Mouse (Mus musculus) hindbrain, embryonic 11.5 days (tissue): ENCODE data around the gene En2. TPM values are rescaled to one million over a fixed set of nuclear protein-coding genes. Genes with fewer than 3 reads are reported as not detected.

ENCODE experiments used
- ATAC-seq: fragments of 200-750 bp; cut with Nextera tagmentation; 2 replicates; pipeline ENCODE4 v1.8.0; 2017; ENCODE audit warnings: mild to moderate bottlenecking, moderate TSS enrichment, moderate library complexity; ENCODE audit not compliant: low FRiP score
- DNase-seq: peaks from one replicate; pipeline ENCODE4 v3.0.0-alpha.2; 2015; ENCODE audit warnings: low spot score
- H3K27ac ChIP-seq: fragments of 300-500 bp; sonication (generic); 2 replicates; pipeline ENCODE4 v1.5.1; 2014; ENCODE audit warnings: mild to moderate bottlenecking, low read depth, low read length
- H3K27me3 ChIP-seq: fragments of 300-500 bp; sonication (generic); 2 replicates; pipeline ENCODE4 v1.6.1; 2014; ENCODE audit warnings: mild to moderate bottlenecking, low read length, moderate library complexity, mixed read lengths; ENCODE audit not compliant: control insufficient read depth, insufficient read depth
- H3K36me3 ChIP-seq: fragments of 300-500 bp; sonication (generic); 2 replicates; pipeline ENCODE4 v1.6.1; 2014; ENCODE audit warnings: mild to moderate bottlenecking, low read length, moderate library complexity, mixed read lengths; ENCODE audit not compliant: control insufficient read depth, insufficient read depth
- H3K4me1 ChIP-seq: fragments of 300-500 bp; sonication (generic); replicated peaks from 2 replicates; pipeline ENCODE4 v1.6.1; 2014; ENCODE audit warnings: low read length, mixed read lengths; ENCODE audit not compliant: control insufficient read depth, insufficient read depth
- H3K4me2 ChIP-seq: fragments of 300-500 bp; sonication (generic); replicated peaks from 2 replicates; pipeline ENCODE4 v1.6.1; 2014; ENCODE audit warnings: mild to moderate bottlenecking, low read depth, low read length
- H3K4me3 ChIP-seq: fragments of 300-500 bp; sonication (generic); 2 replicates; pipeline ENCODE4 v1.5.1; 2014; ENCODE audit warnings: low read depth, low read length
- H3K9ac ChIP-seq: fragments of 300-500 bp; sonication (generic); 2 replicates; pipeline ENCODE4 v1.6.1; 2014; ENCODE audit warnings: low read depth, low read length
- H3K9me3 ChIP-seq: fragments of 300-500 bp; sonication (generic); 2 replicates; pipeline ENCODE4 v1.6.1; 2016; ENCODE audit warnings: low read length; ENCODE audit not compliant: control insufficient read depth
- WGBS: fragments of 180-500 bp; shearing (Covaris S2); extraction: QIAGEN DNeasy Blood & Tissue Kit; methylation state at CpG from one replicate; pipeline ENCODE4 v1.1.7; 2014; 5-methylcytosine and 5-hydroxymethylcytosine counted together
- polyA plus RNA-seq: library from polyadenylated mRNA; unstranded; fragments of >200 nt; fragmentation: Nextera tagmentation; extraction: Ambion mirVana; gene quantifications from 2 replicates; pipeline ENCODE4 v1.2.1, GENCODE M21; 2014

En2 gene
- polyA plus RNA-seq, 1 experiment from 2014 or later = 1.1 TPM

GRCm38 (mm10) chr5:28178322-28178721 is 12.8 kb downstream of the En2 start:
- H3K36me3 ChIP-seq = no peaks in the 10 kb centered on the region
- no peak overlapping the region for H3K9ac ChIP-seq
- H3K9me3 ChIP-seq = no peaks in the 10 kb centered on the region
- no peak for ATAC-seq
- H3K27ac ChIP-seq = no peak overlapping the region
- no peak overlapping the region for H3K4me3 ChIP-seq
- H3K4me2 ChIP-seq = no peak overlapping the region
- peaks cover 68% of the 10 kb centered on the region for H3K27me3 ChIP-seq
- H3K4me1 ChIP-seq = no peaks in the 10 kb centered on the region
- 18% methylated on average over 5 of the region's 5 CpGs for WGBS
- no peak for DNase-seq

DNA sequence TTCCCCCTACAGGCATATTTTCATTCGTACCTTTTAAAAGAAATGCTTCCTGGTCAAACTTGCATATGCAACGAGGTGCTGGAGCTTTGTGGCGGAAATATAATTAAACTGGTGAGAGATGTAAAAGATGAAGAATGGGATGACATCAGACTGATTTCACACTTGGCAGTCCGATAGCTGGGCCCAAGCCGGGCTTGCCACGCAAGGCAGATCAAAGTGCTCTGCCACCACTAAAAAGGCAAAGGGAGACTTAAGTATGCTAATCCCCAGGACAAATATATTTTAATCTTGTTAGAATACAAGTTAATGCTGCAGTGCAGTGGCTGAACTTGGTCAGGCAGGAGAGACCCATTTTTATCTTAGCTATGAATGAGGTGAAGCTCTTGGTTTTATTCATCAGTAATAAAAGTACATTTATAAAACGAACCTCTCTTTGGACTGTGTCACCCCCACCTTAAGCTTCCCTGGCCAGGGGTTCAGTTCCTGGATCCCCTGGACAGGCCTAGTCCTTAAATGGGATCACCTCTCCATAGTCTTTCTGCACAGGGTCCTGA is 13.8 kb downstream of the En2 start:
- Histone ChIP-seq H3K4me3 (no peak overlapping the region), H3K27me3 (peaks cover 58% of the 10 kb centered on the region), H3K27ac (no peak overlapping the region), H3K36me3 (no peaks in the 10 kb centered on the region), H3K4me2 (no peak overlapping the region), H3K9me3 (no peaks in the 10 kb centered on the region), H3K4me1 (no peaks in the 10 kb centered on the region), H3K9ac (no peak overlapping the region)
- WGBS = 17% methylated on average over 7 of the region's 7 CpGs
- DNase-seq (no peak), ATAC-seq (no peak)

DNA sequence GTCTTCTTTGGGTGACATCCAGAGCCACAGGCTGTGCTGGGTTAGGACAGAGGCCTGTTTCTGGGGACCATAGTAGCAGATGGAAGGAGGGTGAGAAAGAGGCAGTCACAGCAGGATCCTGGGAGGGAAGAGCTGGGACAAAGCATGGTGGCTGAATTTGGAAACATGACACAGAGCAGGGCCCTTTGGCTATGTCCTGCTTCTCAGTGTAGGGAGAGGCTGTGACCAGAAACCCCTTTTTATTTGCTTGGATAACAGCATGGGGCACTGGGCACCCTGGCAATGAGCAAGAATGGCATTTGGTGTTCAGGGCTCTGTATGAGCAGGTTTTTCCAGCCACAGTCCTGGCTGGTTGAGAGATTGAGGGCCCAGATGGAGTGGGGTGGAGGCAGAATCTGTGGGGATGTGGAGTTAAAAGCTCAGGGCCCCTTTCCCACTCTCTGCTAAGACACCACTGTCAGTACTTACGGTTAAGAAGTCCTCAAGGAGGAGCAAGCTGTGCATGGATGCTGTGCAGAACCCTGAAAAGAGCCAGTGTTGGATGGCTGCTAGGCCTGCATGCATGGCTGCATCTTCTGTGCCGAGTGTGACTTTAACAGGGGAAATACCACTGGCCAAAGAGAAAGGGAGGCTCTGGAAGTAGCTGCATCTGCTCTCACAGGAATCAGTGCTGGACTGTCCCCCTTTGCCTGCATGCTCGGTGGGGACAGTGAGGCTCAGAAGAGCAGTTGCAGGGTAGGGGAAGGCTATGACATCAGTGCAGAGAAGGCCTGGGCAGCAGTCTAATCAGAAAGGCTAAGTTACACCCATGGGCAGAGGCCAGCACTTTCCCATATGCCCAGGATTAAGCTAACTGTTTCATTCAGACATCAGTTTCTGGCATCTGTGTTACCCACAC is 26.0 kb downstream of the En2 start:
- DNase-seq (no peak), ATAC-seq (peak; percentile 43; the same call in 1 of the 2 replicates)
- Histone ChIP-seq H3K9me3 (no peaks in the 10 kb centered on the region), H3K27ac (no peak overlapping the region; the same call in 1 of the 2 replicates), H3K4me1 (no peaks in the 10 kb centered on the region), H3K27me3 (no peaks in the 10 kb centered on the region), H3K4me3 (no peak overlapping the region), H3K4me2 (no peak overlapping the region), H3K9ac (no peak overlapping the region), H3K36me3 (no peaks in the 10 kb centered on the region)
- WGBS = 25% methylated on average over 3 of the region's 3 CpGs

- Histone ChIP-seq H3K27me3 (no peaks in the 10 kb centered on the region), H3K27ac (no peak overlapping the region; the same call in 1 of the 2 replicates), H3K9me3 (no peaks in the 10 kb centered on the region), H3K4me2 (no peak overlapping the region), H3K36me3 (no peaks in the 10 kb centered on the region), H3K4me3 (no peak overlapping the region), H3K4me1 (no peaks in the 10 kb centered on the region), H3K9ac (no peak overlapping the region)
- DNase-seq = peak; percentile 28
- peak; percentile 65 for ATAC-seq
- 31% methylated on average over 4 of the region's 4 CpGs for WGBS
Observed at GRCm38 (mm10) chr5:28192099-28192454, 26.6 kb downstream of the En2 start.

DNA sequence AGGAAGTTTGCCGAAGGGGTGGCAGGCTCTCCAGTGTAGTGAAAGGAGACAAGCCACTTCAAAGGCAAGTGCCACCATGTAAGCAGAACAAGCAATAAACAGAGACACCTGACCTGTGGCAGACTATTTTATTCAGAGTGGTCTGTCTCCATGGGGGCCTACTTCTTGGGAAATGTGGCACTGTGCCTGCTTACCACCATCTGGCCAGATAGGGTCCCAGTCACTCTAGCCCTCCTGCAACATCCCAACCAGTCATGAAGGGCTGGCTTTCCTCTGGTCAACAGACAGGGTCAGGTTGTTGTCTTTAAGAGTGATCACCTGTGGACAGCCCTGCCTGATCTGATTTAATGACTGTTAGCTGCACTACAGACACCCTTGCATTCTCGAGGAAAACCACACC is 30.0 kb downstream of the En2 start:
- no peak for DNase-seq
- 79% methylated on average over 2 of the region's 2 CpGs for WGBS
- Histone ChIP-seq H3K9ac (no peak overlapping the region), H3K4me3 (no peak overlapping the region), H3K36me3 (no peaks in the 10 kb centered on the region), H3K27me3 (no peaks in the 10 kb centered on the region; the same call in 1 of the 2 replicates), H3K27ac (no peak overlapping the region), H3K4me1 (peaks cover 4% of the 10 kb centered on the region; the same call in 1 of the 2 replicates), H3K9me3 (no peaks in the 10 kb centered on the region), H3K4me2 (no peak overlapping the region)
- ATAC-seq = no peak

DNA sequence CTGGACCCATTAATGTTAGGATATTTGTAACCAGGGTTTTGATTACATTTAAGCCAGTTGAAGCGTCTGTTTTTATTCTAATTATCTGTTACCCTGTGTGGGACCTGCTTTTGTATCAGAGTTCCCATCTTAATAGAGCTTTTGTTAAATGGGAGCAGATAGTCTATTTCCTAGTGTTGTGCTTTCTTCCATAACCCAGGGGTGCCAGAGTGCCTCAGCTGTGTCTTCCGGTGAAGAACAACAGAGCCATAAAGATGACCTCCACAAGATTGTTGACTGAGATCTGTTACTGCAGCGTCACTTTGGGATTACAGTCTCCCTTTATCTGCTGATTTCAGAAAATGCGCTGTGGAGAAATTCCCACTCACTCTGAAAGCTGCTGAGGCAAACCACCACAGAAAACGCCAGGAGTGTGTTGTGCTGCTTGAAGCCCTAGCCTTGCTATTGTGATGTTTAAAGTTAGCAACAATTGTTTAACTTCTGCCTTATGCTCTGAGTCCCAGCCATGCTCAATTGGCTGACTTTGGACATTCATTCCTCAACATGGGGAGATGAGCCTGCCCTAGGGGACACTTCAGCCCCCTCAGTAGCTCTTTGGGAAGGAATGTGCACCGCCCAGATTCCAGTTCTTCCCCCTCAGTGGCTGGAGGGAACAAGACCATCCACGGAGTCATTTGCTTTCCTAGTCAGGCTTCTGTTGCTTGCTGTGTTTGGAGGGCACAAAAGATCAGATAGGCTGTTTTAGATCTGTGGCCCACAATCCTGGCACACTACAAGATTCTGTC is 33.8 kb downstream of the En2 start:
- H3K4me3 ChIP-seq = no peak overlapping the region
- peaks cover 1% of the 10 kb centered on the region; the same call in 1 of the 2 replicates for H3K27me3 ChIP-seq
- H3K9me3 ChIP-seq = no peaks in the 10 kb centered on the region
- no peak for ATAC-seq
- no peaks in the 10 kb centered on the region for H3K36me3 ChIP-seq
- peaks cover 4% of the 10 kb centered on the region; the same call in 1 of the 2 replicates for H3K4me1 ChIP-seq
- no peak for DNase-seq
- H3K4me2 ChIP-seq = no peak overlapping the region
- no peak overlapping the region for H3K9ac ChIP-seq
- no peak overlapping the region for H3K27ac ChIP-seq
- WGBS = 41% methylated on average over 7 of the region's 7 CpGs

GRCm38 (mm10) chr5:28203086-28203485 is 37.6 kb downstream of the En2 start:
- Histone ChIP-seq H3K4me1 (peaks cover 4% of the 10 kb centered on the region; the same call in 1 of the 2 replicates), H3K36me3 (no peaks in the 10 kb centered on the region), H3K9me3 (no peaks in the 10 kb centered on the region), H3K27me3 (peaks cover 19% of the 10 kb centered on the region), H3K4me3 (no peak overlapping the region), H3K4me2 (no peak overlapping the region), H3K9ac (no peak overlapping the region), H3K27ac (no peak overlapping the region)
- WGBS = 76% methylated on average over 6 of the region's 6 CpGs
- DNase-seq (no peak), ATAC-seq (no peak)

- Histone ChIP-seq H3K4me2 (no peak overlapping the region), H3K27me3 (peaks cover 28% of the 10 kb centered on the region), H3K9me3 (no peaks in the 10 kb centered on the region), H3K4me3 (no peak overlapping the region), H3K9ac (no peak overlapping the region), H3K36me3 (no peaks in the 10 kb centered on the region), H3K4me1 (peaks cover 4% of the 10 kb centered on the region; the same call in 1 of the 2 replicates), H3K27ac (no peak overlapping the region)
- 88% methylated on average over 2 of the region's 2 CpGs for WGBS
- ATAC-seq (no peak), DNase-seq (no peak)
Observed at GRCm38 (mm10) chr5:28204678-28205077, 39.2 kb downstream of the En2 start.
